Mouse (Mus musculus) bone marrow, adult 2 months (tissue): ENCODE results near the gene Gm49510.

ENCODE experiments used
- CTCF ChIP-seq: fragments of 200-500 bp; IDR thresholded peaks from 2 replicates; pipeline ENCODE4 v1.5.1; 2011; ENCODE audit warnings: low read length, control low read depth; ENCODE audit not compliant: control insufficient read depth, insufficient read depth
- POLR2A ChIP-seq: fragments of 200-500 bp; IDR thresholded peaks from 2 replicates; pipeline ENCODE4 v1.6.1; 2011; ENCODE audit warnings: low read depth, mild to moderate bottlenecking, control low read depth, low read length, borderline replicate concordance; ENCODE audit not compliant: control insufficient read depth

DNA sequence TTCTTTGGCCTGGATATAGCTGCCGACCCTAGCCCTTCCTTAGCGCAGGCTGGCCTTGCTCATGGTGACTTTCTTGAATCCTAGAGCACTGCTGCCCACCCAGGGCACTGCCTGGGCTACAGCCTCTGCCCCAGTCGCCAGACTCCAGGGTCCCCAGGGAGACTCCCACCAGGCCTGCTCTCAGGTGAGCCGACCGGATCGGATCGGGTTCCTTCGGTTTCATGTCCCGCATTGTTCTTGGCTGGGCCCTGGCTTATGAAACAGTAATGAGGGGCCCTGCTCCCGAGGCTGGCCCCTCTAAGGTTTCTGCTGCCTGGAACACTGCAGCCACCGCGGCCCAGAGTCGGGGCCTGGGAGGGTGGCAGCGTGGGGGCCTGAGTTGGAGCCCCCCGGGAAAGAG is 57.6 kb downstream of the Gm49510 start:
- no peak for TF ChIP-seq CTCF
- no peak for TF ChIP-seq POLR2A
